Mouse (Mus musculus) ES-E14 (cell line): ENCODE data around the gene Gm2310. TPM values are rescaled to one million over a fixed set of nuclear protein-coding genes. Genes with fewer than 3 reads are reported as not detected.
A peak's percentile ranks its signal among the peaks of the same experiment; 100 is the strongest.
"Not testable (repeated sequence)": the region's sequence is repeated elsewhere in the genome, so short reads cannot be mapped to it uniquely, and the experiment has no call there.

ENCODE experiments used
- DNase-seq: peaks from one replicate; pipeline ENCODE4 v3.0.0-alpha.2; 2013; ENCODE audit warnings: low read depth, low spot score
- H3K27ac ChIP-seq: 2 replicates; pipeline ENCODE4 v1.5.1; 2012; ENCODE audit warnings: low read depth, mild to moderate bottlenecking, low read length, moderate library complexity, mixed read lengths; ENCODE audit not compliant: poor library complexity, insufficient read depth, severe bottlenecking
- H3K36me3 ChIP-seq: 2 replicates; pipeline ENCODE4 v1.6.1; 2012; ENCODE audit warnings: mild to moderate bottlenecking, low read length, moderate library complexity, mixed read lengths; ENCODE audit not compliant: control insufficient read depth, poor library complexity, insufficient read depth, severe bottlenecking
- H3K4me1 ChIP-seq, 2 experiments: fragments of 150-350 bp in 1 of 2; sonication (generic) in 1 of 2; 2 replicates each; pipeline ENCODE4 v1.6.1; 2012; ENCODE audit warnings: low read length in 2 of 2, mild to moderate bottlenecking in 1 of 2, mixed read lengths in 1 of 2; ENCODE audit not compliant: control insufficient read depth in 2 of 2, insufficient read depth in 2 of 2, poor library complexity in 1 of 2
- H3K4me3 ChIP-seq, 2 experiments: fragments of 150-350 bp in 1 of 2; sonication (generic) in 1 of 2; 2 replicates each; pipeline ENCODE4 v1.5.1; 2012; ENCODE audit warnings: low read length in 2 of 2, low read depth in 1 of 2, mild to moderate bottlenecking in 1 of 2, mixed read lengths in 1 of 2; ENCODE audit not compliant: insufficient read depth in 1 of 2, poor library complexity in 1 of 2, severe bottlenecking in 1 of 2
- H3K9ac ChIP-seq: 2 replicates; pipeline ENCODE4 v1.6.1; 2012; ENCODE audit warnings: low read depth, mild to moderate bottlenecking, low read length, mixed read lengths; ENCODE audit not compliant: poor library complexity, insufficient read depth, severe bottlenecking
- H3K9me3 ChIP-seq: fragments of 150-350 bp; sonication (generic); 2 replicates; pipeline ENCODE4 v1.6.1; 2012; ENCODE audit warnings: low read depth, mild to moderate bottlenecking, low read length; ENCODE audit not compliant: control insufficient read depth, insufficient read depth
- CHD2 ChIP-seq: IDR thresholded peaks from 2 replicates; pipeline ENCODE4 v1.6.1; 2014; ENCODE audit warnings: mild to moderate bottlenecking, low read depth, low read length, inconsistent platforms
- HCFC1 ChIP-seq: IDR thresholded peaks from 2 replicates; pipeline ENCODE4 v1.6.1; 2012; ENCODE audit warnings: low read length, inconsistent platforms, borderline replicate concordance; ENCODE audit not compliant: insufficient read depth
- MAFK ChIP-seq: IDR thresholded peaks from 2 replicates; pipeline ENCODE4 v1.6.1; 2014; ENCODE audit warnings: mild to moderate bottlenecking, low read depth, low read length, inconsistent platforms; ENCODE audit not compliant: insufficient read depth
- ZC3H11A ChIP-seq: IDR thresholded peaks from 2 replicates; pipeline ENCODE4 v1.6.1; 2012; ENCODE audit warnings: low read depth, mild to moderate bottlenecking, inconsistent platforms, low read length, borderline replicate concordance
- ZNF384 ChIP-seq: IDR thresholded peaks from 2 replicates; pipeline ENCODE4 v1.6.1; 2012; ENCODE audit warnings: low read depth, low read length, inconsistent platforms
- in situ Hi-C, 2 experiments: fragments of 600-800 bp; cut with MboI; formaldehyde crosslinking; loops; one replicate each; pipeline ENCODE4 v1.15.1; 2025; ENCODE audit warnings: low sequenced_read_pairs in 2 of 2, inconsistent platforms in 1 of 2; ENCODE audit not compliant: unreplicated experiment in 2 of 2
- total RNA-seq: library from RNA; depleted of rRNA; stranded (reverse); fragments of 300-350 nt; gene quantifications from 2 replicates; pipeline ENCODE4 v1.2.3, GENCODE M21; 2012; rRNA removed

Gm2310 gene
- not detected in 2 replicates for total RNA-seq

- in situ Hi-C loops, DNase-seq, H3K4me1 ChIP-seq, H3K36me3 ChIP-seq, H3K9ac ChIP-seq, H3K9me3 ChIP-seq, H3K27ac ChIP-seq, H3K4me3 ChIP-seq: not testable (repeated sequence)
Observed at GRCm38 (mm10) chr15:8519853-8520252, at the start of gene Gm2310. Gene Gm2310 (minus strand): TSS chr15:8519953.

- no peak for DNase-seq
- Histone ChIP-seq H3K9me3 (no peaks in the 10 kb centered on the region), H3K36me3 (no peaks in the 10 kb centered on the region), H3K9ac (peak overlapping the region; percentile 76), H3K4me3 (peak overlapping the region; percentile 66 to 87), H3K27ac (peak overlapping the region; percentile 98), H3K4me1 (peaks cover 0 to 2% of the 10 kb centered on the region in 2 experiments; a peak in 1 of 4 replicates)
- TF ChIP-seq ZNF384 = no peak
- no peak for TF ChIP-seq MAFK
- 0 out of 2 replicates have a peak, but pooled peaks have one; percentile 42 for TF ChIP-seq HCFC1
- TF ChIP-seq CHD2 = no peak
- 0 out of 2 replicates have a peak, but pooled peaks have one; percentile 2 for TF ChIP-seq ZC3H11A
- in situ Hi-C loops = no loop called here
Observed at GRCm38 (mm10) chr15:8568645-8569528, 49.1 kb upstream of the Gm2310 start.

GRCm38 (mm10) chr15:8568286-8568644 lies 48.5 kb upstream of the Gm2310 start:
- no peak for DNase-seq
- in situ Hi-C loops = no loop called here
- peak overlapping the region; percentile 79 for H3K27ac ChIP-seq

GRCm38 (mm10) chr15:8565416-8565815 lies 45.7 kb upstream of the Gm2310 start:
- no peak for DNase-seq
- H3K27ac ChIP-seq = no peak overlapping the region
- no peaks in the 10 kb centered on the region for H3K36me3 ChIP-seq
- no peak overlapping the region for H3K9ac ChIP-seq
- no peaks in the 10 kb centered on the region for H3K9me3 ChIP-seq
- no peak for TF ChIP-seq ZNF384
- no peak for TF ChIP-seq ZC3H11A
- no peak for TF ChIP-seq HCFC1
- TF ChIP-seq MAFK = no peak
- TF ChIP-seq CHD2 = no peak
- peaks cover 3 to 10% of the 10 kb centered on the region in 2 experiments; a peak in 3 of 4 replicates for H3K4me1 ChIP-seq
- no peak overlapping the region for H3K4me3 ChIP-seq
- in situ Hi-C loops = no loop called here

More at GRCm38 (mm10) chr15:8568286-8568644, 48.5 kb upstream of the Gm2310 start:
- no peaks in the 10 kb centered on the region for H3K9me3 ChIP-seq
- peak overlapping the region; percentile 66 to 87 for H3K4me3 ChIP-seq
- no peak overlapping the region for H3K9ac ChIP-seq
- no peaks in the 10 kb centered on the region for H3K36me3 ChIP-seq
- TF ChIP-seq ZNF384 (no peak), MAFK (no peak), CHD2 (no peak), ZC3H11A (no peak), HCFC1 (no peak)
- peaks cover 0 to 2% of the 10 kb centered on the region in 2 experiments; a peak in 1 of 4 replicates for H3K4me1 ChIP-seq

GRCm38 (mm10) chr15:8564331-8564730 lies 44.6 kb upstream of the Gm2310 start:
- in situ Hi-C loops = no loop called here
- Histone ChIP-seq H3K9ac (no peak overlapping the region), H3K27ac (no peak overlapping the region), H3K4me1 (peaks cover 3 to 10% of the 10 kb centered on the region in 2 experiments; a peak in 3 of 4 replicates), H3K9me3 (no peaks in the 10 kb centered on the region), H3K36me3 (no peaks in the 10 kb centered on the region), H3K4me3 (no peak overlapping the region)
- DNase-seq = no peak
- TF ChIP-seq MAFK (no peak), ZC3H11A (no peak), CHD2 (no peak), HCFC1 (no peak), ZNF384 (no peak)
